Mouse (Mus musculus) megakaryocyte, embryonic 14.5 days (primary cell): ENCODE data around the gene Slc22a26. TPM values are rescaled to one million over a fixed set of nuclear protein-coding genes. Genes with fewer than 3 reads are reported as not detected.
"Not testable (repeated sequence)": the region's sequence is repeated elsewhere in the genome, so short reads cannot be mapped to it uniquely, and the experiment has no call there.

ENCODE experiments used
- H3K27me3 ChIP-seq: replicated peaks from 2 replicates; pipeline ENCODE3; 2012; ENCODE audit warnings: inconsistent platforms
- H3K36me3 ChIP-seq: replicated peaks from 2 replicates; pipeline ENCODE3; 2012; ENCODE audit warnings: low read length, inconsistent platforms, mixed read lengths
- H3K4me1 ChIP-seq: 2 replicates; pipeline ENCODE4 v1.6.1; 2012; ENCODE audit warnings: inconsistent platforms
- H3K4me3 ChIP-seq: replicated peaks from 2 replicates; pipeline ENCODE3; 2012; ENCODE audit warnings: moderate library complexity, mild to moderate bottlenecking, inconsistent platforms
- H3K9me3 ChIP-seq: 2 replicates; pipeline ENCODE4 v1.6.1; 2012; ENCODE audit warnings: inconsistent platforms
- FLI1 ChIP-seq: IDR thresholded peaks from 2 replicates; pipeline ENCODE4 v1.6.1; 2012; ENCODE audit warnings: low read length, inconsistent platforms, mixed read lengths
- GATA1 ChIP-seq: IDR thresholded peaks from 3 replicates; pipeline ENCODE4 v1.6.1; 2012; ENCODE audit warnings: mixed read lengths, low read length, inconsistent platforms, borderline replicate concordance
- polyA plus RNA-seq: library from polyadenylated mRNA; stranded (reverse); fragments of >175 nt; gene quantifications from 2 replicates; pipeline ENCODE4 v1.2.3, GENCODE M21; 2012; ENCODE audit warnings: low replicate concordance; ENCODE audit not compliant: insufficient read depth

The Slc22a26 gene
- polyA plus RNA-seq, result not detected in 2 replicates

DNA sequence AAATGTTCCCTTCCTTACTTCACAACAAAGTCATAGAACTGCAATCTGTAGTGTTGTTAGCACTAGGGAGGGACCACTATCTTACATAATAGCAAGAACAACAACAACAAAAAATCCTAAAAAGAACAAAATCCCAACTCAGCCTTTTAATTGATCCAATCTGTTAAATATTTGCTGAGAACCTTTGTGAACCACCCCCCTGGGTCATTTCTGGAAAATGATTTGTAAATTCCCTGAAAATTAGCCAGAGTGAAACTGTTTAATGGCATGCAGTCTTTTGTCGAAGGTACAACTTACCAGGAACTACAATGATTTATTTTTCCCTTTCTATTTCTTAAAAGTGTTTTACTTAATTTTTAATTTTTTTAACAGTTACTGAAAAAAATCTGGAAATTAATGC is at the start of gene Slc22a26:
Gene Slc22a26 (minus strand): TSS at position 97 of the 400 bp plus-strand sequence.
- Histone ChIP-seq H3K9me3 (no peaks in the 10 kb centered on the region), H3K4me1 (no peaks in the 10 kb centered on the region), H3K36me3 (no peaks in the 10 kb centered on the region), H3K4me3 (no peak within 1 kb of the TSS), H3K27me3 (no peaks in the 10 kb centered on the region)
- TF ChIP-seq FLI1 (no peak), GATA1 (no peak)

DNA sequence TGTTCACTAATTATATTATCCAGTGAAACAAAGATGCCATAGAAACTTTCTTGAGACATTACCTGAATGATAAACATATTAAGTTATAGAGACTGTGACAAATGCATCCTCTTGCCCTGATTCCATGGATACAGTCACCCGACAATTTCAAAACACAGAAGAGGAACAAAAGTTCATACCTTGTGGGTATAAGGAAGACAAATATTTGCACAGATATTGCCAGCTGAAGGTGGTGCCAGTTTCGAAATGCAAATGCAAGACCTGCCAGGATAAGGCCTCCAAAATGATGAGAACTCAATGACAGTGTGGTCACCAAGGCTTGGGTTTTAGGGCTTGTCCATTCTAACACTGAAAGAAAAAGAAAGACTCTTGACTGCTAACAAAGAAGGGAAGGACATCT is 27.4 kb upstream of the Slc22a26 start:
- Histone ChIP-seq H3K4me1 (no peaks in the 10 kb centered on the region), H3K4me3 (no peak overlapping the region), H3K9me3 (peaks cover 3% of the 10 kb centered on the region; the same call in 1 of the 2 replicates), H3K27me3 (no peaks in the 10 kb centered on the region), H3K36me3 (no peaks in the 10 kb centered on the region)
- TF ChIP-seq GATA1 (no peak), FLI1 (no peak)

GRCm38 (mm10) chr19:7790571-7790970 is 11.9 kb downstream of the Slc22a26 start:
- Histone ChIP-seq H3K36me3 (no peaks in the 10 kb centered on the region), H3K27me3 (no peaks in the 10 kb centered on the region), H3K4me1 (no peaks in the 10 kb centered on the region), H3K9me3 (no peaks in the 10 kb centered on the region), H3K4me3 (no peak overlapping the region)
- TF ChIP-seq GATA1 (no peak), FLI1 (no peak)

DNA sequence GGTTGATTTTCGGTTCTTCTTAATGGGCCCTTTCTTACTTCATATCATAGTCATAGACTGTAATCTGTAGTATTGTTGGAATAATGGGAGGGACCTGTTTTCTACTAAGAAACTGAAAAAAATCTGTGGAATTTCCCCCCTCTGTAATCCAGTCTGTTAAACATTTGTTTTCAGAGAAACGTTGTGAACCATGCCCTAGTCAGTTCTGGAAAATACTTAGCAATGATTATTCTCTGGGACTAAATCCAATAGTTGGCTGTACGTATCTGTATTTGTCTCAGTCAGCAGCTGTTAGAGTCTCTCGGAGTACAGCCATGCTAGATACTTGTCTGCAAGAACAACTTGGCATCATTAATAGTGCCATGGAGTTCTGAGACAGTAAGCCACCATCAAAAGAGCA is 27.2 kb downstream of the Slc22a26 start:
- H3K9me3 ChIP-seq, result no peaks in the 10 kb centered on the region
- no peaks in the 10 kb centered on the region for H3K36me3 ChIP-seq
- no peak for TF ChIP-seq FLI1
- no peak for TF ChIP-seq GATA1
- H3K27me3 ChIP-seq, result no peaks in the 10 kb centered on the region
- no peaks in the 10 kb centered on the region for H3K4me1 ChIP-seq
- H3K4me3 ChIP-seq, result no peak overlapping the region

DNA sequence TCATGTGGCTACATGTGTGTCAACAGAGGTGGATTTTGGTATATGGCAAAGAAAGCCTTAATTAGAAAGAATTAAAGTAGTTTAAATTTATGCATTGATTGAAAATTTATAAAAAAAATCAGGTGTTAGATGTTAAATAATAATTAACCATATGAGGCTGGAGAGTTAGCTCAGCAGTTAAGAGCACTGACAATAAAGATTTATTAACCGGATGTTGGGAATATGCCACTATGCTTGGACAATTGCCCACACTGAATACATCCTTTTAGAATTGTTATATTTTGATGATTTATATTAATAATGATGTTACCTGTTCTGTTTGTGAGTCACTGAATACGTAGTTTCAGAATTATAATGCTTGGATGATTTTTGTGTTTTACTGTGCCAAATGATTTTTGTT is 36.3 kb downstream of the Slc22a26 start:
- Histone ChIP-seq H3K4me3 (no peak overlapping the region), H3K4me1 (no peaks in the 10 kb centered on the region)
- TF ChIP-seq GATA1 (no peak), FLI1 (no peak)

DNA sequence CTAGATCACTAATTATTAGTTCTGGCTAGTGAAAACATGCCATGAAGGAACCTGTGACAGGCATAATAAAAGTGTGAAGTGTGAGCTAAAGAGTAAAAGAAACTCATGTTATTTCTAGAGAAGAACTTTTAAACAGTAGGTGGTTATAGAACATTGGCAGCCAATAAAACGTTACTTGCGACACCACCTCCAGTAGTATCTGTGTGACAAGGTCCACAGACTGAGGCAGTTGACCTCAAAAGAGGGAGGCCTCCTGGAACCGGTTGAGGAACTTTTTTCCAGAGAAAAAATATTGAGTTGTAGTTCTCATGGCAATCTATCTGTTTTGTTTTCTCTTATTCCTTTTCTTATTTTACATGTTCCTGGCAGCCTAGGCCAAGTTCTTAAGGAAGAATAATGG is 36.9 kb downstream of the Slc22a26 start:
- Histone ChIP-seq H3K9me3 (no peaks in the 10 kb centered on the region), H3K4me3 (no peak overlapping the region), H3K36me3 (no peaks in the 10 kb centered on the region), H3K27me3 (no peaks in the 10 kb centered on the region), H3K4me1 (no peaks in the 10 kb centered on the region)
- TF ChIP-seq FLI1, result no peak
- TF ChIP-seq GATA1, result no peak

More for the DNA sequence above, 36.3 kb downstream of the Slc22a26 start:
- Histone ChIP-seq H3K9me3 (no peaks in the 10 kb centered on the region), H3K36me3 (no peaks in the 10 kb centered on the region), H3K27me3 (no peaks in the 10 kb centered on the region)

GRCm38 (mm10) chr19:7753371-7753770 is 49.1 kb downstream of the Slc22a26 start:
- not testable (repeated sequence) for H3K4me3 ChIP-seq, H3K4me1 ChIP-seq, H3K36me3 ChIP-seq, H3K27me3 ChIP-seq, H3K9me3 ChIP-seq

Other genes starting within 250 kb of the Slc22a26 start
- gene Pla2g16, start 245.2 kb downstream of the Slc22a26 start, polyA plus RNA-seq, result 2.8 and 11.1 TPM in 2 replicates
- not detected in 2 replicates for gene Lgals12, start 195.5 kb downstream of the Slc22a26 start, polyA plus RNA-seq
- gene Hrasls5, start 190.1 kb downstream of the Slc22a26 start, polyA plus RNA-seq, result 0.26 TPM in 1 of 2 replicates, not detected in the other
- 0.61 TPM in 1 of 2 replicates, not detected in the other for gene Slc22a19, start 91.4 kb downstream of the Slc22a26 start, polyA plus RNA-seq
- not detected in 2 replicates for gene Slc22a27, start 163.4 kb upstream of the Slc22a26 start, polyA plus RNA-seq